Mouse (Mus musculus): ENCODE measurements at regions not wholly inside any gene's neighbourhood (a gene's known extent, or its start where the extent isn't known, plus 50 kb on each side); places are given as distances from the start of the nearest gene placed in this dataset.

DNA sequence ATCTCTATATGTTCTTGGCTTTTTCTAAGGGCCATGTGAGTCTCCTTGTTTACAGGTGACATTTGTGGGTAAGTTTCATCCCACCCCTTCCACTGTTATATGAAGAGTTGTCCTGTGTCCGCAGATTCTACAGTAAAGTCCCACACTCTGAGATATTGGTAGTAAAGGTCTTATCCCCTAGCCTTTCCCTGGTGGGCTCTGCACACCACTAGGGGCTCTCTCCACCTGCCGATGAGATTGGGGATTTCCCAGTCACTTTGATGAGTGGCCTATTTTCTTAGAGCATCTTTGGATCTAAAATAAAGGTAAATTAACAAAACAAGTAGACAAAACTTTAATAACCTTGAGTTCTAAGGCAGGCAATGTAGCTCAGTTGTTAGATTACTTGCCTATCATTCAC is 86.4 kb downstream of the Nkx2-1 start:
- Histone ChIP-seq H3K9me3 (ENCODE audit: control insufficient read depth) (no peaks in the 10 kb centered on the region), H3K27ac (ENCODE audit: low read depth, low read length) (no peak overlapping the region), H3K9ac (ENCODE audit: low read depth, low read length) (no peak overlapping the region), H3K27me3 (replicated peaks; ENCODE audit: control insufficient read depth, insufficient read depth, low read length) (no peaks in the 10 kb centered on the region), H3K36me3 (ENCODE audit: control insufficient read depth, insufficient read depth) (no peaks in the 10 kb centered on the region), H3K4me2 (replicated peaks; ENCODE audit: low read depth) (no peak overlapping the region), H3K4me1 (replicated peaks; ENCODE audit: control insufficient read depth, insufficient read depth, low read length) (no peaks in the 10 kb centered on the region), H3K4me3 (ENCODE audit: low read depth, low read length) (no peak overlapping the region)
- no peak for TF ChIP-seq CTCF (IDR thresholded peaks at IDR 0.05; ENCODE audit: low read depth)
- no peak for ATAC-seq
- WGBS = 63% methylated on average over 2 of the region's 2 CpGs

DNA sequence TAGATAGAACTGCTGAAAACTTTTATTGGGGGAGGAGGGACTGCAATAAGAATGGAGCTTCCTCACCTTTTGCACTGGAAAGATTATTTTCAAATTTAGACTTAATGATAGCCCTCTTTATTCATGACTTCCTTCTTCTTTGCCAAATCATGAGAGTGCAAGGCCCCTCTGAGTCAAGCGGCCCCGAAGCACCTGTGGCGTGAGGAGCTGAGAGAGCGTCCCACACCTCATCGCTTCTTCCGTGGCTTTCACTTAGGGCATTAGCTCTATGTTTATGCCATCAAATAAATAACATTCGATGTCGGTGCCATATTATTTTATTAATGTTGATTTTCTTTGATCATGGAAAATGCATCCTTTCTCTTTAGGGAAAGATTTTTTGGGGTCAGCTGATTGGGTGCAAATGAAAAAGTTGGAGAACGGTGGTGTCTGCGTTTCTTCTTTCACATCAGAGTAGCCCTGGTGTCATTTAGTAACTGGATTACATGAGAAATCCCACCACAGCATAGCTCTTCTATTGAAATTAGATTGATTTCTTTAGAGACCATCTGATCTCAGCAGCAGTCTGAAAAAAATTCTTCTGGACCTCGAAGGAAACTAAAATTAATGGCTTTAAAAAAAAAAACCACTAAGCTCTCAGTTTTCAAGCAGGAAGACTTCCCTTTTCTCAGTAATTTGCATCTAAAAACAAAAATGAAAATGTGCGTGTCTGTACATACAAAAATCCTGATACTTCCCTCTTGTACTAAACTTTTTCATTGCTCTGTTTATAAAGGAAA is 87.7 kb downstream of the Nkx2-1 start:
- 84% methylated on average over 12 of the region's 12 CpGs for WGBS
- Histone ChIP-seq H3K36me3 (ENCODE audit: control insufficient read depth, insufficient read depth) (no peaks in the 10 kb centered on the region), H3K27me3 (replicated peaks; ENCODE audit: control insufficient read depth, insufficient read depth, low read length) (no peaks in the 10 kb centered on the region), H3K4me1 (replicated peaks; ENCODE audit: control insufficient read depth, insufficient read depth, low read length) (no peaks in the 10 kb centered on the region), H3K9me3 (ENCODE audit: control insufficient read depth) (no peaks in the 10 kb centered on the region), H3K9ac (ENCODE audit: low read depth, low read length) (no peak overlapping the region), H3K4me3 (ENCODE audit: low read depth, low read length) (no peak overlapping the region), H3K27ac (ENCODE audit: low read depth, low read length) (no peak overlapping the region), H3K4me2 (replicated peaks; ENCODE audit: low read depth) (no peak overlapping the region)
- no peak for ATAC-seq
- no peak for TF ChIP-seq CTCF (IDR thresholded peaks at IDR 0.05; ENCODE audit: low read depth)

DNA sequence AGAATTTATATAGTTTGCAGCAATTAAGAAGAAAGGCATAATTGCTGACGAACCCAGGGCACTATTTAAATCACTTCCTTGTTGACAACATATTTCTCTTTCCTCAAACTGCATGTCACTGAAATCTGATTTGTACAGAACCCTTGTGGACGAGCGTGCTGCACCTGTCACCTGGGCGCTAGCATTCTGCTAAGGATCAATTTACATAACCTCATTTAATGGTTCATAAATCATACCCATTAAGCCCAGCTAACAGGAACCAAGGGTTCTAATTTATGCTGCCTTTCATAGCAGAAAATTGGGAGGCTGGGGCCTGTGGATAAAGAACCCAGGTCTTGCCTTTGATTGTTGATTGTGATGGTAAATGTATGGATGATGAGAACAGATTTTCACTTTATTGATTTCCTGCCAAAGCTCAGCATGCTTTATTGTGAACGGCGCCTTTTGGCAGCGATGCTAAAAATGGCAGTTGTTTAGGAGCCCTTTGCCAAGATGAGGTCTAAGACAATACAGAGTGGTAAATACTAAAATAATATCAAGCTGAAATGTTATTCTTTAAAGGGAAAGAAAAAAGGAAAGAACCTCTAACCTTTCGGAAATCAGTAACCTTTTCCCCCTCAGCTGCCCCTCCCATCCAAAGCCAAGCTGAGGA is 95.4 kb downstream of the Nkx2-1 start:
- H3K27me3 ChIP-seq (replicated peaks; ENCODE audit: control insufficient read depth, insufficient read depth, low read length) = no peaks in the 10 kb centered on the region
- TF ChIP-seq CTCF (IDR thresholded peaks at IDR 0.05; ENCODE audit: low read depth) = no peak

DNA sequence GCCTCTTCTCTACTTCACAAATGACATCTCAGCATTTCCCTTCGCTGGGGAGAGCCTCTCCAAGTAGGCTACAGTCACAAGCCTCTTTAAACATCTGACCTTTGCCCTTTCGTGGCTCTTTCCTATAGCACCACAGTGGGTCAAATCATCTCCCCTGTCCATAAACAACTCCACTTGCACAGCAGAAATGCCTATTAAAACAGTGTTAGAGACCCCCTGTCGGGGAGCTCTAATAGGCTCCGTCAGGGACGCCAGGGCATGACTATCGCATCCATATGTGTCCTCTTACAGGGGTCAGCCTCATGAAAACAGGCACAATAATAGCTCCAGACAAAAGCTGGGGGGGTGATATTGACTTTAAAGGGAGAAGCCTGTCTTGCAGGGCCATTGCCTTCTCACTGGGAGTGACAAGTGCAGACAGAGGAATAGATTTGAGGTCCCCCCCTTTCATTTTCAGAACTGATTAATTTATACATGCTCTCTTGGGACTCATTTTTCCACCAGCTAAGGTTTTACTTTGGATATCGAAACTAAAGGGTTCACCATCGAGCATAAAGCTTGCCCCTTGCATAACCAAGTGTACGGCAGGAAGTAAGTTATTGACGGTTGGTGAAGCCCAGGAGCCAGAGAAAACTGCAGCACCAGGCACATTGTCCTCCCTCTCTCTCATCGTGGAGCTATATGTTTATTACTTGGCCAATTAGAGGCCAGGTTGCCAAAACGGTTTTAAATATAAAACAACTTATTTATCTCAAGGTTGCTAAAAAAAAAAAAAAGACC is 94.6 kb upstream of the Mbip start:
- no peak for ATAC-seq
- H3K9ac ChIP-seq (ENCODE audit: low read depth, low read length) = no peak overlapping the region
- no peaks in the 10 kb centered on the region for H3K27me3 ChIP-seq (replicated peaks; ENCODE audit: control insufficient read depth, insufficient read depth, low read length)
- H3K4me2 ChIP-seq (replicated peaks; ENCODE audit: low read depth) = no peak overlapping the region
- WGBS = 68% methylated on average over 12 of the region's 12 CpGs
- H3K9me3 ChIP-seq (ENCODE audit: control insufficient read depth) = no peaks in the 10 kb centered on the region
- H3K4me3 ChIP-seq (ENCODE audit: low read depth, low read length) = no peak overlapping the region
- TF ChIP-seq CTCF (IDR thresholded peaks at IDR 0.05; ENCODE audit: low read depth) = no peak
- no peak overlapping the region for H3K27ac ChIP-seq (ENCODE audit: low read depth, low read length)
- H3K36me3 ChIP-seq (ENCODE audit: control insufficient read depth, insufficient read depth) = no peaks in the 10 kb centered on the region
- no peaks in the 10 kb centered on the region for H3K4me1 ChIP-seq (replicated peaks; ENCODE audit: control insufficient read depth, insufficient read depth, low read length)

More for the DNA sequence above, 95.4 kb downstream of the Nkx2-1 start:
- no peak overlapping the region for H3K9ac ChIP-seq (ENCODE audit: low read depth, low read length)
- H3K4me1 ChIP-seq (replicated peaks; ENCODE audit: control insufficient read depth, insufficient read depth, low read length) = no peaks in the 10 kb centered on the region
- no peak overlapping the region for H3K27ac ChIP-seq (ENCODE audit: low read depth, low read length)
- no peak overlapping the region for H3K4me2 ChIP-seq (replicated peaks; ENCODE audit: low read depth)
- no peaks in the 10 kb centered on the region for H3K9me3 ChIP-seq (ENCODE audit: control insufficient read depth)
- ATAC-seq = no peak
- H3K4me3 ChIP-seq (ENCODE audit: low read depth, low read length) = no peak overlapping the region
- no peaks in the 10 kb centered on the region for H3K36me3 ChIP-seq (ENCODE audit: control insufficient read depth, insufficient read depth)
- 62% methylated on average over 8 of the region's 8 CpGs for WGBS

DNA sequence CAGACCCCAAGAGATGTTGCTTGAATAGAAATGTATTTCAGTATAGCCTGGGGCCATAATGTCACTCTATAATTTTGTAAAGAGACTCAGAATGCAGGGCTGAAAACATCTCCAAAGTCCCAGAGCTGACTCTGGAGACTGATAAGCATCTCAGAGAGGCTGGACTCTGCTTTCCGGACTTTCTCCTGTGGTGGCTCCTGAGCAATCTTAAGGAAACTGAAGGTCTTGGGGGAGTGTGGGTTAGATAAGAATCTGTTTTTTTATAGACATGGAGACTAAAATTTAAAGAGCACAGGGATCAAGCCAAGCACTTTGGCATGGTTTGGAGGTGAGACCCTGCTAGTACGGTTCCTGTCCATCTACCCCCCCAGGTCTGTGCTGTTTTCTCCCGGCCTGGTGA is 92.7 kb upstream of the Mbip start:
- H3K9ac ChIP-seq (ENCODE audit: low read depth, low read length) = no peak overlapping the region
- H3K4me2 ChIP-seq (replicated peaks; ENCODE audit: low read depth) = no peak overlapping the region
- 73% methylated on average over 3 of the region's 3 CpGs for WGBS
- no peaks in the 10 kb centered on the region for H3K36me3 ChIP-seq (ENCODE audit: control insufficient read depth, insufficient read depth)
- ATAC-seq = no peak
- no peaks in the 10 kb centered on the region for H3K9me3 ChIP-seq (ENCODE audit: control insufficient read depth)
- no peak overlapping the region for H3K4me3 ChIP-seq (ENCODE audit: low read depth, low read length)
- H3K4me1 ChIP-seq (replicated peaks; ENCODE audit: control insufficient read depth, insufficient read depth, low read length) = no peaks in the 10 kb centered on the region
- no peak for TF ChIP-seq CTCF (IDR thresholded peaks at IDR 0.05; ENCODE audit: low read depth)
- H3K27me3 ChIP-seq (replicated peaks; ENCODE audit: control insufficient read depth, insufficient read depth, low read length) = no peaks in the 10 kb centered on the region
- no peak overlapping the region for H3K27ac ChIP-seq (ENCODE audit: low read depth, low read length)

DNA sequence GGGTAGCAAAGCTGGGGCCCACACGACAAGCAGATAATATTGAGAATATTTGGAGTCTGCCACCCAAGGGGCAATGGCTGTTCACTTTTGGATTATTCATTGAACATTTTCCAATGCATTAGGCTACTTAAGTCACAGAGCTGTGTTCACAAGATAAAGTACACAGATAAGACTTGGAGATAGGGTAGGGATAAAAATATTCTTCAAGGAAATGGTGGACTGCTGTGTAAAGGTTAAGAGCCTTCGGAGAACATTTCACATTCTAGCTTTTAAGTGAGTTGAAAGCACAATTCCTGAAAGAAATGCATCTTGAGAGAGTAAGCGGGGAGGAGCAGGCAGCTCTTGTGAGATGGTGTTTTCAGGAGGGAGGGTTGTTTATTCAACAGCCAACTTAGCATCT is 92.3 kb upstream of the Mbip start:
- WGBS = 45% methylated on average over 3 of the region's 3 CpGs
- no peaks in the 10 kb centered on the region for H3K4me1 ChIP-seq (replicated peaks; ENCODE audit: control insufficient read depth, insufficient read depth, low read length)

More for the DNA sequence above, 92.3 kb upstream of the Mbip start:
- no peak for ATAC-seq
- no peak for TF ChIP-seq CTCF (IDR thresholded peaks at IDR 0.05; ENCODE audit: low read depth)
- H3K4me2 ChIP-seq (replicated peaks; ENCODE audit: low read depth) = no peak overlapping the region
- H3K27ac ChIP-seq (ENCODE audit: low read depth, low read length) = no peak overlapping the region
- H3K4me3 ChIP-seq (ENCODE audit: low read depth, low read length) = no peak overlapping the region
- H3K27me3 ChIP-seq (replicated peaks; ENCODE audit: control insufficient read depth, insufficient read depth, low read length) = no peaks in the 10 kb centered on the region
- H3K9ac ChIP-seq (ENCODE audit: low read depth, low read length) = no peak overlapping the region
- H3K36me3 ChIP-seq (ENCODE audit: control insufficient read depth, insufficient read depth) = no peaks in the 10 kb centered on the region
- H3K9me3 ChIP-seq (ENCODE audit: control insufficient read depth) = no peaks in the 10 kb centered on the region

Measured in intestine, postnatal 0 days (tissue).